Mouse (Mus musculus) neural tube, embryonic 13.5 days (tissue): ENCODE measurements at regions not wholly inside any gene's neighbourhood (a gene's known extent, or its start where the extent isn't known, plus 50 kb on each side); places are given as distances from the start of the nearest gene placed in this dataset.

Source experiments
- ATAC-seq: fragments of 200-750 bp; cut with Nextera tagmentation; 2 replicates; pipeline ENCODE4 v1.8.0; 2017; ENCODE audit warnings: low read depth, mild to moderate bottlenecking, moderate TSS enrichment, moderate library complexity
- H3K27ac ChIP-seq: fragments of 300-500 bp; sonication (generic); replicated peaks from 2 replicates; pipeline ENCODE4 v1.5.1; 2015; ENCODE audit warnings: moderate library complexity, mild to moderate bottlenecking, inconsistent platforms
- H3K27me3 ChIP-seq: fragments of 300-500 bp; sonication (generic); 2 replicates; pipeline ENCODE4 v1.6.1; 2015; ENCODE audit warnings: mild to moderate bottlenecking, inconsistent platforms
- H3K36me3 ChIP-seq: fragments of 300-500 bp; sonication (generic); 2 replicates; pipeline ENCODE4 v1.6.1; 2015; ENCODE audit warnings: mild to moderate bottlenecking, inconsistent platforms
- H3K4me1 ChIP-seq: fragments of 300-500 bp; sonication (generic); replicated peaks from 2 replicates; pipeline ENCODE4 v1.6.1; 2015; ENCODE audit warnings: inconsistent platforms
- H3K4me2 ChIP-seq: fragments of 300-500 bp; sonication (generic); 2 replicates; pipeline ENCODE4 v1.6.1; 2015; ENCODE audit warnings: inconsistent platforms, mild to moderate bottlenecking, moderate library complexity
- H3K4me3 ChIP-seq: fragments of 300-500 bp; sonication (generic); 2 replicates; pipeline ENCODE4 v1.5.1; 2015; ENCODE audit warnings: mild to moderate bottlenecking, inconsistent platforms
- H3K9ac ChIP-seq: fragments of 300-500 bp; sonication (generic); 2 replicates; pipeline ENCODE4 v1.6.1; 2015; ENCODE audit warnings: moderate library complexity, mild to moderate bottlenecking, inconsistent platforms
- H3K9me3 ChIP-seq: fragments of 300-500 bp; sonication (generic); 2 replicates; pipeline ENCODE4 v1.6.1; 2016; ENCODE audit warnings: inconsistent platforms
- whole genome bisulfite sequencing: fragments of 180-500 bp; shearing (Covaris S2); methylation state at CpG from one replicate; pipeline ENCODE4 v1.1.7; 2015; 5-methylcytosine and 5-hydroxymethylcytosine counted together

DNA sequence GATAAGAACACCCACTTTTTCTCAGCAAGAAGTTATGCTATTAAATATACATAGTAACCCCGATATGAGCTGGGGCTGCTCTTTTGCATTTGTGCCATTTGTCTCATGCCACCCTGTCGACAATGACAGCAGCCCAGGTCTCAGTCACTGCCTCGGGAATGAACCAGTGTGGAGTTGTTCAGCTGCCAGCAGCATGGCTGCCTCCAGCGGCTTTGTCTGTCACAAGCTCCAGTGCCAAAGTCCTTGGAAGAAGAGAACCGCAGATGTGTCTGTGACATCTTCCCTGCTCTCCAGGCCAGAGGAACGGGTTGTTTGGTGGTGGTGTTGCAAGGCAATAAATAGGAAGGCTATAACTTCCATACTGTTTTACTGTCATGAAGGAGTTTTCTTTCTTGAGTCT is 130.7 kb downstream of the Cep170 start:
- WGBS, result 84% methylated on average over 6 of the region's 6 CpGs
- Histone ChIP-seq H3K9ac (no peak overlapping the region), H3K4me3 (no peak overlapping the region), H3K27me3 (no peaks in the 10 kb centered on the region), H3K27ac (no peak overlapping the region), H3K4me2 (no peak overlapping the region), H3K36me3 (no peaks in the 10 kb centered on the region), H3K4me1 (no peaks in the 10 kb centered on the region), H3K9me3 (no peaks in the 10 kb centered on the region)
- ATAC-seq, result no peak

DNA sequence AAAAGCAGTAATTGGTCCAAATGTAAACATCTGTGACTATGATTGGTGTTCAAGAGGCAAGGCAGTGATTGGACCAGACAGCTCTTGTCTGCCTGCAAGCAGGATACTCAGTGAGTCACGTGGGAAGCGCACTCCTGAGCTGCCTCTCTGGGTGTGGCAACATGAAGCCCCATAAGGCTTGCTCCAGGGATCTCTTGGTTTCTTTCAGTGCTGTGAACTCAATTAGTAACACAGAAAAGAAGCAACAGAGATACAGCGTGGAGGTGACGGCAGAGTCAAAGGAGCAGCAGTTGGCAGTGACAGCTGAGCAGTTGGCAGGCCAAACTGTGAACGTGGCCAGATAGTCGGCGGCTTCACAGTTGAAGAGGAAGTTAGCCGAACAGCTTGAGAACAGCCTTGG is 131.9 kb downstream of the Cep170 start:
- Histone ChIP-seq H3K4me3 (no peak overlapping the region), H3K36me3 (no peaks in the 10 kb centered on the region), H3K9me3 (no peaks in the 10 kb centered on the region), H3K9ac (no peak overlapping the region), H3K4me1 (no peaks in the 10 kb centered on the region), H3K27ac (no peak overlapping the region), H3K27me3 (no peaks in the 10 kb centered on the region), H3K4me2 (no peak overlapping the region)
- no peak for ATAC-seq
- 86% methylated on average over 8 of the region's 8 CpGs for WGBS

GRCm38 (mm10) chr1:176675184-176675583 is 138.7 kb downstream of the Cep170 start:
- H3K4me2 ChIP-seq, result no peak overlapping the region
- no peaks in the 10 kb centered on the region for H3K36me3 ChIP-seq
- H3K4me1 ChIP-seq, result no peaks in the 10 kb centered on the region
- H3K9ac ChIP-seq, result no peak overlapping the region
- H3K27me3 ChIP-seq, result no peaks in the 10 kb centered on the region
- H3K27ac ChIP-seq, result no peak overlapping the region
- ATAC-seq, result no peak
- no peaks in the 10 kb centered on the region for H3K9me3 ChIP-seq
- no peak overlapping the region for H3K4me3 ChIP-seq

- no peak overlapping the region for H3K4me3 ChIP-seq
- H3K4me2 ChIP-seq, result no peak overlapping the region
- no peaks in the 10 kb centered on the region for H3K9me3 ChIP-seq
- no peak for ATAC-seq
- 77% methylated on average over 3 of the region's 3 CpGs for WGBS
- H3K27me3 ChIP-seq, result no peaks in the 10 kb centered on the region
- H3K4me1 ChIP-seq, result no peaks in the 10 kb centered on the region
- no peak overlapping the region for H3K27ac ChIP-seq
- H3K9ac ChIP-seq, result no peak overlapping the region
- no peaks in the 10 kb centered on the region for H3K36me3 ChIP-seq
These were observed 142.8 kb downstream of the Cep170 start for GRCm38 (mm10) chr1:176671081-176671480.

DNA sequence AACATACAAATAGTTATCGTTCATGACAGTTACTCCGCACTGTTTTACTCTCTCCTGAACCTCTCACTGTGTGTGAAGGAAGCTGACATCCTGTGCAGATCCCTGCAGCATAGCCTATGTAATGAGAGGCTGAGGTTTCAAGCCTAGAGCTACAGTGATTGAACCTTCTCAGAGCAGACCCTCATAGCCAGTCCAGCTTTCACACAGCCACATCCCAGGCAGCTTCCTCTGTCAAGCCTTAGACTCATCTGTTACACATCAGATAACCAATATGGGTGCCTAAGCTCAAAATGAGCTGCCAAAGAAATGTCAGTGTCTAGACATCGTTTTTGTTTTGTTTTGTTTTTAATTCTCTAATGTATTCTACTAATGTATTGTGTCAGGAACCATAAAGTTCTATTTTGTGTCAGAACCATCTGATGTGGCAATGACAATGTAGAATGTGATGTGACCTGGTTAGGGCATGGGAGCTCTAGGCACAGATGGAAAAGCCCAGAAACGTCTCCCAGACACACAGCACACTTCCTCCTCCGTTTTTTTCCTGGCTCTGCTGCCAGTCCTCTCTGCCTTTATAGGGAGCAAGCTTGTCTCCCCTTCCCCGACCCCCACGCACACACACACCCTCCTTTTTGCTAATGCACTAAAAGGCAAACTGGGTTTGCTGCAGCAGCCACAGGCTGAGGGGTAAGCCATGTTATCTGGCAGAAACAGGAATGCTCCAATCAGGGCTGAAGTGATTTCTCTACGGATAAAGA is 146.1 kb downstream of the Cep170 start:
- H3K4me2 ChIP-seq, result no peak overlapping the region
- WGBS, result 77% methylated on average over 8 of the region's 8 CpGs
- no peak overlapping the region for H3K9ac ChIP-seq
- no peaks in the 10 kb centered on the region for H3K9me3 ChIP-seq
- no peaks in the 10 kb centered on the region for H3K36me3 ChIP-seq
- no peak overlapping the region for H3K4me3 ChIP-seq
- no peaks in the 10 kb centered on the region for H3K27me3 ChIP-seq
- no peaks in the 10 kb centered on the region for H3K4me1 ChIP-seq
- H3K27ac ChIP-seq, result no peak overlapping the region
- no peak for ATAC-seq

DNA sequence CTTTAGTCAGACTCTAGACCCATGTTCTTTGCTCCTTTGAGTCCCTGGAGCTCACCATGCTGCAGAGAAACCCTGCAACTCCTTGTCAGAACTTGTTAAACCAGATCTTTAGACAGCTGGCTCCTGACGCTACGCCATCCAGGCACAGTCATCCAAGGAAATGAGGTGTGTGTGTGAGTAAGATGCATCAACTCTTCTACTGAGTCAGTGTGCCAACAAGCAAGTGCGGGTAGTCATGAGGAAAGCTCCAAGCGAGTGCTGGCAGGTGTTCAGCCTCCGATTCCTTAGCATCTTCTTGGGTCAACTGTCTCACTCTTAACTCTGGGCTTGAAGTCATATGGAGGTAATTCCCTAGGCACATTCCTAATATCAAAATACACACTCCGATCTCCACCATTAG is 153.6 kb downstream of the Cep170 start:
- Histone ChIP-seq H3K9me3 (no peaks in the 10 kb centered on the region), H3K36me3 (no peaks in the 10 kb centered on the region), H3K4me3 (no peak overlapping the region), H3K4me2 (no peak overlapping the region), H3K27ac (no peak overlapping the region), H3K9ac (no peak overlapping the region), H3K27me3 (no peaks in the 10 kb centered on the region), H3K4me1 (peaks cover 9% of the 10 kb centered on the region)
- no peak for ATAC-seq
- 92% methylated on average over 6 of the region's 6 CpGs for WGBS

- no peak overlapping the region for H3K4me3 ChIP-seq
- H3K4me1 ChIP-seq, result peaks cover 10% of the 10 kb centered on the region
- no peaks in the 10 kb centered on the region for H3K9me3 ChIP-seq
- no peak for ATAC-seq
- H3K27me3 ChIP-seq, result no peaks in the 10 kb centered on the region
- no peak overlapping the region for H3K9ac ChIP-seq
- H3K4me2 ChIP-seq, result no peak overlapping the region
- H3K36me3 ChIP-seq, result no peaks in the 10 kb centered on the region
- no peak overlapping the region for H3K27ac ChIP-seq
These were observed 155.2 kb downstream of the Cep170 start for GRCm38 (mm10) chr1:176658639-176659038.

DNA sequence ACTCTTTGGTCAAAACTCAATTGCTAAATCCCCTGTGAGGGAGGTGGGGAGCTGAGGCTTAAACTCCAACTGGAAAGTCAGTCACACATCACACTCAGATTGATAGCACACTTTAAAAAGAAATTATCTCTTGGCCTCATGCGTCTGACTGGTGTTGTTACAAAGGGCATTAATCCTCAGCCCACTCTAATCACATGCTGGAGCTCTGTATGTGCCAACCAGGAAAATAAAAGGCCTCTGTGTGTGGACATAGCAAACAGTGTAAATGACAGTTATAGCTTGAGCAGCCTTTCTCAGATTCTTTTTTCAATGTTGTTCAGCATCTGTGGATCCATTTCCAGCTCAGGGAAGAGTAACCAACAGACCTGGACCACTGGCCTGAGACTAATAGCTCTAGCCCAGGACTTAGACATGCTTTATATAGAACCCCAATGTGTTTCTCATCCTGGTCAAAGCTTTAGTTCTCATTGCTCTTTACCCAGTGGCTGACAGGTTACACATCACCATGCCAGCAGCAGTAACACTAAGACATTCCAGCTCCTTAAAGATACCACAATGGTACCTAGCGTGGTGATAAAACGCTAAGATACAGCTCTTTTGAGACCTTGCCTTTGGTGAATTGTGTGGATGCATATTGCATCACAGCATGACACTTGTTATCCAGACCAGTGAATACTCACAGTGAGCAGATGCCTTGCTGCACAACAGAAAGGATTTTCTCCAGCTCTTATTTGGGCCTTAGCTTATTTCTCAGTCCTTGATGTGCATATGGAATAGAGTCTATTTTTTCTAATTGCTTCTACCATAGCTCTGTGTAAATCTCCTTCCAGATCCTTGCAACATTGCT is 158.2 kb downstream of the Cep170 start:
- ATAC-seq, result no peak; the same call in 1 of the 2 replicates
- H3K4me2 ChIP-seq, result no peak overlapping the region
- H3K9me3 ChIP-seq, result no peaks in the 10 kb centered on the region
- WGBS, result 44% methylated on average over 3 of the region's 3 CpGs
- no peak overlapping the region for H3K27ac ChIP-seq
- H3K9ac ChIP-seq, result no peak overlapping the region
- no peaks in the 10 kb centered on the region for H3K36me3 ChIP-seq
- no peaks in the 10 kb centered on the region for H3K27me3 ChIP-seq
- no peak overlapping the region for H3K4me3 ChIP-seq
- peaks cover 10% of the 10 kb centered on the region for H3K4me1 ChIP-seq

GRCm38 (mm10) chr1:176644248-176644647 is 169.6 kb downstream of the Cep170 start:
- no peak for ATAC-seq
- no peak overlapping the region for H3K4me2 ChIP-seq
- H3K36me3 ChIP-seq, result no peaks in the 10 kb centered on the region
- H3K4me3 ChIP-seq, result no peak overlapping the region
- WGBS, result 5% methylated on average over 1 of the region's 1 CpGs
- peaks cover 5% of the 10 kb centered on the region; the same call in 1 of the 2 replicates for H3K4me1 ChIP-seq
- H3K9ac ChIP-seq, result no peak overlapping the region
- H3K27ac ChIP-seq, result no peak overlapping the region
- H3K9me3 ChIP-seq, result no peaks in the 10 kb centered on the region
- no peaks in the 10 kb centered on the region for H3K27me3 ChIP-seq

DNA sequence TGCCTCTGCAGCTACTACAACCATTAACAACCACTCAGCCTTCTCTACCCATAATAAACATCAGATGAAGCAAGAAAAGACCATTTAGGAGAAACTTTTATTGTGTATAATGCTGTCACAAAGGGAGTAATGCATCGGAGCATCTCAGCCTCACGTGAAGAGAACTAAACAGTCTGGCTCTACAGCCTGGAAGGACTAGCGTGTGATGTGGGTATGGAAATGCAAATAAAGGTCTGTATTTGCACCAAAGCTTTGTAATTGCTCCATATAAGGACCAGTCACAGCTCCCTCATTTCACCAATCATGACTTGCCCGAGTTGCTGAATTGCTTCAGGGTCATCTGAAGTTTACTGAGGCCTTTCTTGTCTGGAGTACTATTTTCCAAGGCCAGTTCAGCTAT is 190.7 kb downstream of the Cep170 start:
- H3K4me2 ChIP-seq, result no peak overlapping the region
- H3K9me3 ChIP-seq, result no peaks in the 10 kb centered on the region
- no peaks in the 10 kb centered on the region for H3K27me3 ChIP-seq
- 51% methylated on average over 4 of the region's 4 CpGs for WGBS
- H3K36me3 ChIP-seq, result no peaks in the 10 kb centered on the region
- no peak overlapping the region for H3K27ac ChIP-seq
- H3K4me1 ChIP-seq, result peaks cover 9% of the 10 kb centered on the region
- H3K9ac ChIP-seq, result no peak overlapping the region
- no peak overlapping the region for H3K4me3 ChIP-seq
- ATAC-seq, result no peak

GRCm38 (mm10) chr1:176622213-176622612 is 191.7 kb downstream of the Cep170 start:
- ATAC-seq, result no peak
- no peak overlapping the region for H3K9ac ChIP-seq
- no peaks in the 10 kb centered on the region for H3K36me3 ChIP-seq
- H3K27ac ChIP-seq, result no peak overlapping the region
- H3K4me1 ChIP-seq, result peaks cover 4% of the 10 kb centered on the region; the same call in 1 of the 2 replicates
- WGBS, result 93% methylated on average over 5 of the region's 5 CpGs
- no peak overlapping the region for H3K4me3 ChIP-seq
- no peaks in the 10 kb centered on the region for H3K9me3 ChIP-seq
- H3K4me2 ChIP-seq, result no peak overlapping the region
- H3K27me3 ChIP-seq, result no peaks in the 10 kb centered on the region

GRCm38 (mm10) chr1:176621285-176621684 is 192.6 kb downstream of the Cep170 start:
- Histone ChIP-seq H3K27ac (no peak overlapping the region), H3K27me3 (no peaks in the 10 kb centered on the region), H3K36me3 (no peaks in the 10 kb centered on the region), H3K4me2 (no peak overlapping the region), H3K4me3 (no peak overlapping the region), H3K9me3 (no peaks in the 10 kb centered on the region), H3K9ac (no peak overlapping the region), H3K4me1 (no peaks in the 10 kb centered on the region)
- no peak for ATAC-seq
- WGBS, result 94% methylated on average over 2 of the region's 2 CpGs
